Mouse (Mus musculus) MEL (cell line): ENCODE measurements at regions not wholly inside any gene's neighbourhood (a gene's known extent, or its start where the extent isn't known, plus 50 kb on each side); places are given as distances from the start of the nearest gene placed in this dataset.

ENCODE experiments used
- DNase-seq: peaks from one replicate; pipeline ENCODE4 v3.0.0; 2011; ENCODE audit warnings: low read depth, low spot score
- H3K27ac ChIP-seq: 2 replicates; pipeline ENCODE4 v1.5.1; 2012; ENCODE audit warnings: low read depth, mild to moderate bottlenecking, control low read depth, low read length, moderate library complexity; ENCODE audit not compliant: control insufficient read depth
- H3K27me3 ChIP-seq, 2 experiments: fragments of 150-350 bp in 1 of 2; sonication (generic) in 1 of 2; 2 replicates each; pipeline ENCODE4 v1.6.1; 2012; ENCODE audit warnings: low read length in 2 of 2, mild to moderate bottlenecking in 2 of 2, improper control_type of control experiment in 1 of 2, moderate library complexity in 1 of 2; ENCODE audit not compliant: insufficient read depth in 2 of 2, control insufficient read depth in 1 of 2
- H3K36me3 ChIP-seq, 2 experiments: 2 replicates each; pipeline ENCODE4 v1.6.1; 2012 to 2014; ENCODE audit warnings: low read length in 2 of 2, improper control_type of control experiment in 1 of 2, inconsistent platforms in 1 of 2, mild to moderate bottlenecking in 1 of 2; ENCODE audit not compliant: insufficient read depth in 2 of 2, control insufficient read depth in 1 of 2
- H3K4me1 ChIP-seq, 2 experiments: fragments of 150-350 bp in 1 of 2; sonication (generic) in 1 of 2; 2 replicates each; pipeline ENCODE4 v1.6.1; 2012; ENCODE audit warnings: low read length in 2 of 2, improper control_type of control experiment in 1 of 2, mild to moderate bottlenecking in 1 of 2; ENCODE audit not compliant: insufficient read depth in 2 of 2, control insufficient read depth in 1 of 2
- H3K4me3 ChIP-seq, 2 experiments: fragments of 150-350 bp in 1 of 2; sonication (generic) in 1 of 2; 2 replicates each; pipeline ENCODE4 v1.5.1; 2012; ENCODE audit warnings: low read depth in 2 of 2, low read length in 2 of 2, mild to moderate bottlenecking in 2 of 2, moderate library complexity in 2 of 2, control low read depth in 1 of 2, improper control_type of control experiment in 1 of 2; ENCODE audit not compliant: control insufficient read depth in 1 of 2, insufficient read depth in 1 of 2
- H3K79me2 ChIP-seq: 2 replicates; pipeline ENCODE4 v1.6.1; 2012; ENCODE audit warnings: mild to moderate bottlenecking, low read length, moderate library complexity; ENCODE audit not compliant: control insufficient read depth, poor library complexity, insufficient read depth
- H3K9ac ChIP-seq: 2 replicates; pipeline ENCODE4 v1.6.1; 2012; ENCODE audit warnings: low read depth, mild to moderate bottlenecking, control low read depth, low read length, moderate library complexity; ENCODE audit not compliant: control insufficient read depth, poor library complexity, severe bottlenecking
- H3K9me3 ChIP-seq: fragments of 150-350 bp; sonication (generic); replicated peaks from 2 replicates; pipeline ENCODE4 v1.6.1; 2012; ENCODE audit warnings: mild to moderate bottlenecking, low read length, improper control_type of control experiment, moderate library complexity; ENCODE audit not compliant: insufficient read depth
- BHLHE40 ChIP-seq: IDR thresholded peaks from 2 replicates; pipeline ENCODE4 v1.6.1; 2012; ENCODE audit warnings: low read depth, mild to moderate bottlenecking, inconsistent platforms, low read length, improper control_type of control experiment, borderline replicate concordance
- CHD2 ChIP-seq: IDR thresholded peaks from 2 replicates; pipeline ENCODE4 v1.6.1; 2011; ENCODE audit warnings: low read length, improper control_type of control experiment
- ELF1 ChIP-seq: IDR thresholded peaks from 2 replicates; pipeline ENCODE4 v1.6.1; 2014; ENCODE audit warnings: low read depth, mild to moderate bottlenecking, inconsistent platforms, low read length, improper control_type of control experiment, moderate library complexity
- EP300 ChIP-seq, 2 experiments: IDR thresholded peaks; 2 replicates each; pipeline ENCODE4 v1.6.1; 2011; ENCODE audit warnings: improper control_type of control experiment in 2 of 2, low read length in 2 of 2, low read depth in 1 of 2, mild to moderate bottlenecking in 1 of 2
- MAX ChIP-seq: IDR thresholded peaks from 2 replicates; pipeline ENCODE4 v1.6.1; 2011; ENCODE audit warnings: low read length, improper control_type of control experiment
- MAZ ChIP-seq: IDR thresholded peaks from 2 replicates; pipeline ENCODE4 v1.6.1; 2012; ENCODE audit warnings: low read depth, mild to moderate bottlenecking, inconsistent platforms, low read length, improper control_type of control experiment
- MXI1 ChIP-seq: IDR thresholded peaks from 2 replicates; pipeline ENCODE4 v1.6.1; 2011; ENCODE audit warnings: mild to moderate bottlenecking, low read depth, low read length, improper control_type of control experiment
- NELFE ChIP-seq: IDR thresholded peaks from 2 replicates; pipeline ENCODE4 v1.6.1; 2011; ENCODE audit warnings: low read depth, low read length, improper control_type of control experiment
- NRF1 ChIP-seq: IDR thresholded peaks from 2 replicates; pipeline ENCODE4 v1.6.1; 2014; ENCODE audit warnings: low read depth, mild to moderate bottlenecking, inconsistent platforms, low read length, improper control_type of control experiment, moderate library complexity; ENCODE audit not compliant: poor library complexity, insufficient read depth, severe bottlenecking
- POLR2A ChIP-seq, 2 experiments: IDR thresholded peaks; 2 replicates each; pipeline ENCODE4 v1.6.1; 2011 to 2012; ENCODE audit warnings: low read length in 2 of 2, mild to moderate bottlenecking in 2 of 2, control low read depth in 1 of 2, improper control_type of control experiment in 1 of 2, low read depth in 1 of 2, moderate library complexity in 1 of 2; ENCODE audit not compliant: control insufficient read depth in 1 of 2, insufficient read depth in 1 of 2, poor library complexity in 1 of 2
- RAD21 ChIP-seq: IDR thresholded peaks from 2 replicates; pipeline ENCODE4 v1.6.1; 2011; ENCODE audit warnings: mild to moderate bottlenecking, low read depth, low read length, improper control_type of control experiment
- RCOR1 ChIP-seq: IDR thresholded peaks from 2 replicates; pipeline ENCODE4 v1.6.1; 2012; ENCODE audit warnings: low read depth, mild to moderate bottlenecking, inconsistent platforms, low read length, improper control_type of control experiment
- SIN3A ChIP-seq: IDR thresholded peaks from 2 replicates; pipeline ENCODE4 v1.6.1; 2012; ENCODE audit warnings: low read length, improper control_type of control experiment, inconsistent platforms
- TCF12 ChIP-seq: IDR thresholded peaks from 2 replicates; pipeline ENCODE4 v1.6.1; 2014; ENCODE audit warnings: low read depth, mild to moderate bottlenecking, inconsistent platforms, low read length, improper control_type of control experiment, moderate library complexity
- USF1 ChIP-seq: IDR thresholded peaks from 2 replicates; pipeline ENCODE4 v1.6.1; 2014; ENCODE audit warnings: low read depth, mild to moderate bottlenecking, inconsistent platforms, low read length, improper control_type of control experiment, moderate library complexity
- USF2 ChIP-seq, 2 experiments: IDR thresholded peaks; 2 replicates each; pipeline ENCODE4 v1.6.1; 2011 to 2012; ENCODE audit warnings: improper control_type of control experiment in 2 of 2, low read length in 2 of 2, borderline replicate concordance in 1 of 2, inconsistent platforms in 1 of 2, low read depth in 1 of 2, mild to moderate bottlenecking in 1 of 2; ENCODE audit not compliant: insufficient read depth in 1 of 2
- ZC3H11A ChIP-seq: IDR thresholded peaks from 2 replicates; pipeline ENCODE4 v1.6.1; 2012; ENCODE audit warnings: low read depth, mild to moderate bottlenecking, inconsistent platforms, low read length, improper control_type of control experiment
- ZKSCAN1 ChIP-seq: IDR thresholded peaks from 2 replicates; pipeline ENCODE4 v1.6.1; 2012; ENCODE audit warnings: low read depth, mild to moderate bottlenecking, inconsistent platforms, low read length, improper control_type of control experiment, moderate library complexity
- ZNF384 ChIP-seq: IDR thresholded peaks from 2 replicates; pipeline ENCODE4 v1.6.1; 2012; ENCODE audit warnings: low read depth, mild to moderate bottlenecking, inconsistent platforms, low read length, improper control_type of control experiment

- Histone ChIP-seq H3K9ac (no peak overlapping the region), H3K4me3 (no peak overlapping the region), H3K36me3 (no peaks in the 10 kb centered on the region), H3K9me3 (no peaks in the 10 kb centered on the region), H3K27ac (no peak overlapping the region), H3K4me1 (no peaks in the 10 kb centered on the region), H3K79me2 (no peaks in the 10 kb centered on the region), H3K27me3 (no peaks in the 10 kb centered on the region; a peak in 1 of 4 replicates)
- DNase-seq = no peak
- TF ChIP-seq MAX (no peak), ZNF384 (no peak), RAD21 (no peak), BHLHE40 (no peak), TCF12 (no peak), NRF1 (no peak), USF2 (IDR thresholded peaks at IDR 0.05; ENCODE audit: borderline replicate concordance in 1 of 2, insufficient read depth in 1 of 2, low read depth in 1 of 2, low read length in 2 of 2) (no peak), NELFE (no peak), EP300 (IDR thresholded peaks at IDR 0.05; ENCODE audit: low read depth in 1 of 2, low read length in 2 of 2) (no peak), CHD2 (no peak), ZKSCAN1 (no peak), ZC3H11A (no peak), RCOR1 (no peak), ELF1 (no peak), MAZ (no peak), MXI1 (no peak)
Measured at GRCm38 (mm10) chr11:40596347-40596746, 98.7 kb downstream of the Mat2b start.

GRCm38 (mm10) chr11:40592056-40592455 lies 102.9 kb downstream of the Mat2b start:
- no peaks in the 10 kb centered on the region for H3K79me2 ChIP-seq
- H3K9ac ChIP-seq = no peak overlapping the region
- H3K27me3 ChIP-seq = no peaks in the 10 kb centered on the region; a peak in 1 of 4 replicates
- DNase-seq = no peak
- H3K4me1 ChIP-seq = no peaks in the 10 kb centered on the region
- no peak overlapping the region for H3K4me3 ChIP-seq
- no peaks in the 10 kb centered on the region for H3K36me3 ChIP-seq
- H3K27ac ChIP-seq = no peak overlapping the region
- no peaks in the 10 kb centered on the region for H3K9me3 ChIP-seq
- TF ChIP-seq NELFE (no peak), SIN3A (no peak), USF1 (no peak), BHLHE40 (no peak), POLR2A (IDR thresholded peaks at IDR 0.05; ENCODE audit: control insufficient read depth in 1 of 2, insufficient read depth in 1 of 2, low read depth in 1 of 2, low read length in 2 of 2, poor library complexity in 1 of 2) (no peak)
- TF ChIP-seq, all 39 proteins: peak for 0
